Mouse (Mus musculus) stomach, postnatal 0 days (tissue): Measurements from ENCODE around the gene Strn.

Experiments used
- CTCF ChIP-seq: IDR thresholded peaks from 2 replicates; pipeline ENCODE4 v1.5.1; 2016; ENCODE audit warnings: antibody characterized with exemption, low read depth, mild to moderate bottlenecking, moderate library complexity
- EP300 ChIP-seq: optimal IDR thresholded peaks from 2 replicates; pipeline ENCODE3; 2016; ENCODE audit warnings: antibody characterized with exemption

DNA sequence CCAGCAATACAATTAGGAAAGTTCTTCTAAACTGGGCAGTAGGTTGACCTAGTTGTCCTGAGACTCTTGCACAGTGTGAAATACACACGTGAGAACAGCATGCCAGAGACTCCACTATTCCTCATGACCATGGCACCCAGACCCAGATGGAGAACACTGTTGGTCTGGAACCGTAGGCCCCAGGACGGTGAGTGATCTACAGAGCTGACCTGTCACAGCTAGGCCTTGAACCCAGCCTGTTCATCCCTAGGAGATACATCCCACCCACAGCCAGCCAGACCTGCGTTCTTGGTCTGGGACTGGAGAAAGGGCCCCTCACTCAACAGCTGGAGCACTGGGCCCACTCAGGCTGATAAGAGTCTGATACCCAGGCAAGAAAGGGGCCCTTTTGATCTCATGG lies 115.1 kb downstream of the Strn start:
- TF ChIP-seq CTCF (no peak), EP300 (no peak)
